Mouse (Mus musculus) kidney, postnatal 0 days (tissue): ENCODE measurements at regions not wholly inside any gene's neighbourhood (a gene's known extent, or its start where the extent isn't known, plus 50 kb on each side); places are given as distances from the start of the nearest gene placed in this dataset.

Source experiments
- ATAC-seq: fragments of 200-750 bp; cut with Nextera tagmentation; replicated peaks from 2 replicates; pipeline ENCODE4 v1.8.0; 2017; ENCODE audit warnings: low read depth, moderate number of reproducible peaks, moderate TSS enrichment, moderate library complexity; ENCODE audit not compliant: low FRiP score
- DNase-seq: peaks from one replicate; pipeline ENCODE4 v3.0.0-alpha.2; 2016; ENCODE audit warnings: low spot score
- H3K27ac ChIP-seq: fragments of 300-500 bp; sonication (generic); 2 replicates; pipeline ENCODE4 v1.5.1; 2014; ENCODE audit warnings: mild to moderate bottlenecking
- H3K27me3 ChIP-seq: fragments of 300-500 bp; sonication (generic); 2 replicates; pipeline ENCODE4 v1.6.1; 2014; ENCODE audit warnings: low read length, mixed read lengths; ENCODE audit not compliant: insufficient read depth
- H3K36me3 ChIP-seq: fragments of 300-500 bp; sonication (generic); 2 replicates; pipeline ENCODE4 v1.6.1; 2014; ENCODE audit warnings: low read length, mixed read lengths; ENCODE audit not compliant: insufficient read depth
- H3K4me1 ChIP-seq: fragments of 300-500 bp; sonication (generic); replicated peaks from 2 replicates; pipeline ENCODE4 v1.6.1; 2014; ENCODE audit warnings: antibody characterized with exemption, low read length, mixed read lengths; ENCODE audit not compliant: insufficient read depth
- H3K4me2 ChIP-seq: fragments of 300-500 bp; sonication (generic); 2 replicates; pipeline ENCODE4 v1.6.1; 2014; ENCODE audit warnings: mild to moderate bottlenecking, low read length, moderate library complexity, mixed read lengths
- H3K4me3 ChIP-seq: fragments of 300-500 bp; sonication (generic); replicated peaks from 2 replicates; pipeline ENCODE4 v1.5.1; 2014; ENCODE audit warnings: low read depth, low read length
- H3K9ac ChIP-seq: fragments of 300-500 bp; sonication (generic); 2 replicates; pipeline ENCODE4 v1.6.1; 2014; ENCODE audit warnings: low read depth, low read length
- H3K9me3 ChIP-seq: fragments of 300-500 bp; sonication (generic); replicated peaks from 2 replicates; pipeline ENCODE4 v1.6.1; 2016; ENCODE audit warnings: low read length, inconsistent platforms, mixed read lengths
- CTCF ChIP-seq: IDR thresholded peaks from 2 replicates; pipeline ENCODE4 v1.5.1; 2016; ENCODE audit warnings: antibody characterized with exemption, low read depth, mild to moderate bottlenecking, moderate library complexity
- WGBS: fragments of 180-500 bp; shearing (Covaris S2); extraction: QIAGEN DNeasy Blood & Tissue Kit; methylation state at CpG from one replicate; pipeline ENCODE4 v1.1.7; 2014; 5-methylcytosine and 5-hydroxymethylcytosine counted together

DNA sequence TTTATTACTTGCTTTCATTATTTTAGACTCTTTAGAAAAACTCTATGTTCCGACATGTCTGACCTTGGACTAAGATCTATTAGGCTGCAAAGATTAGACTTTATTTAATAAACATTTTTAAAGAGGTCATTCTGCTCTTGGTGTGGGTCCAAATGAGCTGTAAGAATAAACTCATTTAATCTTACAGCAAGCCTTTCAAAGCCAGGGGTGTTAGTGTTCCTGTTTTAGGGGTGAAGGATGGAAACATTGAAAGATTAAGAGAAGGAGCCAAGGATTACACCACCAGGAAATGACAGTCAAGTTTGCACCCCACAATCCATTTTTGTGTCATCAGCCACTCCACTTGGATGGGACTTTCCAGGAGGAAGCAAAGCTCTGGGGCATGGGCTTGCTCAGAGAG, 495.5 kb downstream of the Dhx35 start:
- H3K27me3 ChIP-seq: no peaks in the 10 kb centered on the region
- H3K4me1 ChIP-seq: peaks cover 8% of the 10 kb centered on the region; the same call in 1 of the 2 replicates
- 65% methylated on average over 1 of the region's 1 CpGs for WGBS
- ATAC-seq (no peak), DNase-seq (peak; percentile 19)
- no peak for TF ChIP-seq CTCF
- no peak overlapping the region for H3K27ac ChIP-seq
- H3K4me3 ChIP-seq: no peak overlapping the region
- H3K9ac ChIP-seq: no peak overlapping the region
- no peaks in the 10 kb centered on the region for H3K36me3 ChIP-seq
- H3K4me2 ChIP-seq: no peak overlapping the region
- H3K9me3 ChIP-seq: no peaks in the 10 kb centered on the region

- Histone ChIP-seq H3K27me3 (no peaks in the 10 kb centered on the region), H3K27ac (no peak overlapping the region), H3K4me1 (no peaks in the 10 kb centered on the region), H3K9me3 (no peaks in the 10 kb centered on the region), H3K4me2 (no peak overlapping the region), H3K9ac (no peak overlapping the region), H3K4me3 (no peak overlapping the region), H3K36me3 (no peaks in the 10 kb centered on the region)
- 30% methylated on average over 7 of the region's 7 CpGs for WGBS
- ATAC-seq (no peak), DNase-seq (peak; percentile 9)
- TF ChIP-seq CTCF: no peak
Measured at GRCm38 (mm10) chr2:159307001-159307400, 512.4 kb downstream of the Dhx35 start.

DNA sequence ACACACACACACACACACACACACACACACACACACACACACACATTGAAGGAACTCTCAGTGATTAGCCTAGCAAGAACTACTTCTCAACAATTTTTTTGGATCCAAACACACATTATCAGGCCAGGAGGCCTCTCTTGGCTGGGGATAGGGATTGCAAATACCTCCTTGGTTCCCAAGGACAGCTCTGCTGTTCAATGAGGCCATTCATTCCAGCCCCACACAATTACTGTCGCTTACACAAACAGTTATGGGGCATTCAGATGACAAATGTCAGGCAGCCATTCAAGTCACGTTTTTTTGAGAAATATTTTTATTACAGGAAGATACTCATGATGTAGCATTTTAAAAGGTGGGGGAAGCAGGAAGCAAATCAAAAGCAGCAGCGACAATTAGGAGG, 540.1 kb downstream of the Dhx35 start:
- no peak overlapping the region for H3K9ac ChIP-seq
- no peak overlapping the region for H3K4me3 ChIP-seq
- DNase-seq: no peak
- no peak for TF ChIP-seq CTCF
- H3K36me3 ChIP-seq: no peaks in the 10 kb centered on the region
- H3K4me2 ChIP-seq: no peak overlapping the region
- H3K27ac ChIP-seq: no peak overlapping the region
- 37% methylated on average over 3 of the region's 3 CpGs for WGBS
- H3K27me3 ChIP-seq: no peaks in the 10 kb centered on the region
- H3K4me1 ChIP-seq: no peaks in the 10 kb centered on the region
- no peak for ATAC-seq
- no peaks in the 10 kb centered on the region for H3K9me3 ChIP-seq

DNA sequence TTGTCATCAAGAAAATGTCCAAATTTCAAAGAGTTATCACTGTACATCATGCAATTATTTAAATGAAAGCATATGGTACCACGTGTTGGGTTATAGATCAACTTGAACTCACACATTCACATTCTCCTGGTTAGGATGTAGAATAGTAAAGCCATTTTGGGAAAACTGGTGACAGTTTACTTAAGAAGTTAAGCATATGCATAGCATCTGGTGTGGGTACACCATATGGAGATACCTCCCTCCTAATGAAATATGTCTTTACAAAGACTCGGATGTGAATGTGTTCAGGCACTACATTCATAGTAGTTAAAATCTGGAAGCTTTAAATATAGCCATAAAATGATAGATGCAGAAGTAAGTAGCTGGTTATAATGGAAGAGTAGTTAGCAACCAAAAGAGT, 542.0 kb downstream of the Dhx35 start:
- no peak for ATAC-seq
- H3K27me3 ChIP-seq: no peaks in the 10 kb centered on the region
- no peak for TF ChIP-seq CTCF

GRCm38 (mm10) chr2:159343624-159344560, 549.3 kb downstream of the Dhx35 start:
- 0 out of 2 replicates have a peak, but pooled peaks cover 4% of the 10 kb centered on the region for H3K4me1 ChIP-seq
- H3K4me3 ChIP-seq: no peak overlapping the region
- H3K36me3 ChIP-seq: no peaks in the 10 kb centered on the region
- no peaks in the 10 kb centered on the region for H3K9me3 ChIP-seq
- no peak for TF ChIP-seq CTCF
- H3K9ac ChIP-seq: no peak overlapping the region
- no peaks in the 10 kb centered on the region for H3K27me3 ChIP-seq
- H3K27ac ChIP-seq: no peak overlapping the region
- no peak overlapping the region for H3K4me2 ChIP-seq
- ATAC-seq: no peak
- WGBS: 31% methylated on average over 5 of the region's 5 CpGs
- DNase-seq: peak; percentile 58

More for the DNA sequence above, 542.0 kb downstream of the Dhx35 start:
- H3K4me2 ChIP-seq: no peak overlapping the region
- WGBS: 81% methylated on average over 2 of the region's 2 CpGs
- H3K4me3 ChIP-seq: no peak overlapping the region
- DNase-seq: no peak
- no peaks in the 10 kb centered on the region for H3K4me1 ChIP-seq
- no peak overlapping the region for H3K27ac ChIP-seq
- H3K9ac ChIP-seq: no peak overlapping the region
- H3K9me3 ChIP-seq: no peaks in the 10 kb centered on the region
- H3K36me3 ChIP-seq: no peaks in the 10 kb centered on the region

- no peak overlapping the region for H3K4me2 ChIP-seq
- no peaks in the 10 kb centered on the region for H3K9me3 ChIP-seq
- TF ChIP-seq CTCF: no peak
- 48% methylated on average over 2 of the region's 2 CpGs for WGBS
- no peaks in the 10 kb centered on the region for H3K36me3 ChIP-seq
- no peak for ATAC-seq
- no peak overlapping the region for H3K4me3 ChIP-seq
- no peak overlapping the region for H3K9ac ChIP-seq
- no peaks in the 10 kb centered on the region for H3K27me3 ChIP-seq
- H3K4me1 ChIP-seq: no peaks in the 10 kb centered on the region; the same call in 1 of the 2 replicates
- peak; percentile 30 for DNase-seq
- no peak overlapping the region for H3K27ac ChIP-seq
Measured at GRCm38 (mm10) chr2:159354247-159354646, 559.6 kb downstream of the Dhx35 start.
